Mouse (Mus musculus) midbrain, embryonic 16.5 days (tissue): ENCODE results near the gene Unc13b. TPM values are rescaled to one million over a fixed set of nuclear protein-coding genes. Genes with fewer than 3 reads are reported as not detected.

Experiments
- ATAC-seq: fragments of 200-750 bp; cut with Nextera tagmentation; 2 replicates; pipeline ENCODE4 v1.8.0; 2017; ENCODE audit warnings: moderate TSS enrichment
- H3K27ac ChIP-seq: fragments of 300-500 bp; sonication (generic); 2 replicates; pipeline ENCODE4 v1.5.1; 2014; ENCODE audit warnings: mild to moderate bottlenecking, low read length, mixed read lengths
- H3K27me3 ChIP-seq: fragments of 300-500 bp; sonication (generic); 2 replicates; pipeline ENCODE4 v1.6.1; 2014; ENCODE audit warnings: low read depth, low read length, mixed read lengths; ENCODE audit not compliant: control insufficient read depth, insufficient read depth
- H3K36me3 ChIP-seq: fragments of 300-500 bp; sonication (generic); 2 replicates; pipeline ENCODE4 v1.6.1; 2014; ENCODE audit warnings: mild to moderate bottlenecking, low read length, moderate library complexity, mixed read lengths; ENCODE audit not compliant: control insufficient read depth, insufficient read depth
- H3K4me1 ChIP-seq: fragments of 300-500 bp; sonication (generic); 2 replicates; pipeline ENCODE4 v1.6.1; 2014; ENCODE audit warnings: mild to moderate bottlenecking, low read length, mixed read lengths; ENCODE audit not compliant: control insufficient read depth, insufficient read depth
- H3K4me2 ChIP-seq: fragments of 300-500 bp; sonication (generic); 2 replicates; pipeline ENCODE4 v1.6.1; 2014; ENCODE audit warnings: mild to moderate bottlenecking, low read length, mixed read lengths
- H3K4me3 ChIP-seq: fragments of 300-500 bp; sonication (generic); 2 replicates; pipeline ENCODE4 v1.5.1; 2014; ENCODE audit warnings: low read depth, mild to moderate bottlenecking, low read length, moderate library complexity, mixed read lengths
- H3K9ac ChIP-seq: fragments of 300-500 bp; sonication (generic); 2 replicates; pipeline ENCODE4 v1.6.1; 2014; ENCODE audit warnings: low read depth, low read length, mixed read lengths
- H3K9me3 ChIP-seq: fragments of 300-500 bp; sonication (generic); replicated peaks from 2 replicates; pipeline ENCODE4 v1.6.1; 2014; ENCODE audit warnings: mild to moderate bottlenecking, low read length, mixed read lengths; ENCODE audit not compliant: control insufficient read depth, poor library complexity, severe bottlenecking
- WGBS: fragments of 180-500 bp; shearing (Covaris S2); extraction: QIAGEN DNeasy Blood & Tissue Kit; methylation state at CpG from one replicate; pipeline ENCODE4 v1.1.7; 2014; 5-methylcytosine and 5-hydroxymethylcytosine counted together
- polyA plus RNA-seq: library from polyadenylated mRNA; unstranded; fragments of >200 nt; fragmentation: Nextera tagmentation; extraction: Ambion mirVana; gene quantifications from 2 replicates; pipeline ENCODE4 v1.2.1, GENCODE M21; 2015

Unc13b gene
- polyA plus RNA-seq, result 19.5 and 20.8 TPM in 2 replicates

GRCm38 (mm10) chr4:43058753-43059654 lies at the start of gene Unc13b:
Gene Unc13b, plus strand, starts transcription at chr4:43058953.
- peak within 1 kb of the TSS; percentile 87 for H3K27ac ChIP-seq
- ATAC-seq, result peak; percentile 98
- H3K4me3 ChIP-seq, result peak within 1 kb of the TSS; percentile 88
- no peaks in the 10 kb centered on the region for H3K9me3 ChIP-seq
- H3K9ac ChIP-seq, result peak within 1 kb of the TSS; percentile 84
- WGBS, result under 1% methylated on average over 82 of the region's 90 CpGs
- peak within 1 kb of the TSS; percentile 73 for H3K4me2 ChIP-seq
- no peaks in the 10 kb centered on the region for H3K27me3 ChIP-seq
- H3K4me1 ChIP-seq, result peaks cover 13% of the 10 kb centered on the region
- no peaks in the 10 kb centered on the region for H3K36me3 ChIP-seq

- peak within 1 kb of the TSS; percentile 50 for H3K27ac ChIP-seq
- H3K4me2 ChIP-seq, result peak within 1 kb of the TSS; percentile 95
- peaks cover 9% of the 10 kb centered on the region for H3K4me1 ChIP-seq
- peak within 1 kb of the TSS; percentile 69 for H3K9ac ChIP-seq
- H3K36me3 ChIP-seq, result no peaks in the 10 kb centered on the region
- H3K9me3 ChIP-seq, result no peaks in the 10 kb centered on the region
- peak within 1 kb of the TSS; percentile 83 for H3K4me3 ChIP-seq
- peak; percentile 93 for ATAC-seq
- WGBS, result under 1% methylated on average over 37 of the region's 37 CpGs
- no peaks in the 10 kb centered on the region for H3K27me3 ChIP-seq
Measured at GRCm38 (mm10) chr4:43010161-43011038, 48.4 kb upstream of the Unc13b start, which contains the start of gene Fancg. Gene Fancg, minus strand, starts transcription at chr4:43010506.

- ATAC-seq, result no peak
- 100% methylated on average over 1 of the region's 1 CpGs for WGBS
- Histone ChIP-seq H3K4me1 (peaks cover 9% of the 10 kb centered on the region), H3K4me3 (no peak overlapping the region), H3K9me3 (no peaks in the 10 kb centered on the region), H3K27me3 (no peaks in the 10 kb centered on the region), H3K27ac (no peak overlapping the region), H3K9ac (no peak overlapping the region), H3K4me2 (no peak overlapping the region), H3K36me3 (no peaks in the 10 kb centered on the region; the same call in 1 of the 2 replicates)
Measured at GRCm38 (mm10) chr4:43012091-43012490, 46.7 kb upstream of the Unc13b start.

- Histone ChIP-seq H3K36me3 (peaks cover 41% of the 10 kb centered on the region), H3K27ac (no peak overlapping the region), H3K9me3 (no peaks in the 10 kb centered on the region), H3K4me1 (no peaks in the 10 kb centered on the region), H3K4me3 (no peak overlapping the region), H3K9ac (no peak overlapping the region), H3K27me3 (no peaks in the 10 kb centered on the region), H3K4me2 (no peak overlapping the region)
- no peak for ATAC-seq
- WGBS, result 97% methylated on average over 4 of the region's 4 CpGs
Measured at GRCm38 (mm10) chr4:43018156-43018555, 40.6 kb upstream of the Unc13b start.

GRCm38 (mm10) chr4:43019176-43019575 lies 39.6 kb upstream of the Unc13b start:
- 92% methylated on average over 10 of the region's 10 CpGs for WGBS

GRCm38 (mm10) chr4:43019641-43020465 lies 38.9 kb upstream of the Unc13b start:
- Histone ChIP-seq H3K36me3 (peaks cover 45% of the 10 kb centered on the region), H3K4me3 (no peak overlapping the region), H3K9me3 (no peaks in the 10 kb centered on the region), H3K27me3 (no peaks in the 10 kb centered on the region), H3K4me1 (peaks cover 13% of the 10 kb centered on the region), H3K27ac (no peak overlapping the region), H3K9ac (no peak overlapping the region), H3K4me2 (no peak overlapping the region)
- no peak for ATAC-seq
- 95% methylated on average over 23 of the region's 23 CpGs for WGBS

More at GRCm38 (mm10) chr4:43019176-43019575, 39.6 kb upstream of the Unc13b start:
- Histone ChIP-seq H3K27ac (no peak overlapping the region), H3K9me3 (no peaks in the 10 kb centered on the region), H3K4me1 (peaks cover 6% of the 10 kb centered on the region), H3K9ac (no peak overlapping the region), H3K36me3 (peaks cover 45% of the 10 kb centered on the region), H3K4me3 (no peak overlapping the region), H3K27me3 (no peaks in the 10 kb centered on the region), H3K4me2 (no peak overlapping the region)
- no peak for ATAC-seq

GRCm38 (mm10) chr4:43020876-43021275 lies 37.9 kb upstream of the Unc13b start:
- Histone ChIP-seq H3K9ac (no peak overlapping the region), H3K27ac (no peak overlapping the region), H3K36me3 (peaks cover 45% of the 10 kb centered on the region), H3K4me2 (no peak overlapping the region), H3K4me1 (peaks cover 14% of the 10 kb centered on the region), H3K4me3 (no peak overlapping the region), H3K9me3 (no peaks in the 10 kb centered on the region), H3K27me3 (no peaks in the 10 kb centered on the region)
- no peak for ATAC-seq
- WGBS, result 84% methylated on average over 16 of the region's 16 CpGs

GRCm38 (mm10) chr4:43021341-43021740 lies 37.4 kb upstream of the Unc13b start:
- ATAC-seq, result no peak
- WGBS, result 70% methylated on average over 17 of the region's 17 CpGs
- H3K36me3 ChIP-seq, result peaks cover 45% of the 10 kb centered on the region

More at GRCm38 (mm10) chr4:43021341-43021740, 37.4 kb upstream of the Unc13b start:
- Histone ChIP-seq H3K4me2 (no peak overlapping the region), H3K27me3 (no peaks in the 10 kb centered on the region), H3K4me3 (no peak overlapping the region), H3K27ac (no peak overlapping the region), H3K9ac (no peak overlapping the region), H3K9me3 (no peaks in the 10 kb centered on the region), H3K4me1 (peaks cover 14% of the 10 kb centered on the region)
